Mouse (Mus musculus): ENCODE measurements around the gene Susd3.

Susd3 gene

GRCm38 (mm10) chr13:49187288-49188218, 61.0 kb downstream of the Susd3 start, which contains the start of gene Ninj1:
Ninj1 (plus strand) TSS chr13:49187485.
- DNase-seq (ENCODE audit: low spot score), result peak; percentile 82

DNA sequence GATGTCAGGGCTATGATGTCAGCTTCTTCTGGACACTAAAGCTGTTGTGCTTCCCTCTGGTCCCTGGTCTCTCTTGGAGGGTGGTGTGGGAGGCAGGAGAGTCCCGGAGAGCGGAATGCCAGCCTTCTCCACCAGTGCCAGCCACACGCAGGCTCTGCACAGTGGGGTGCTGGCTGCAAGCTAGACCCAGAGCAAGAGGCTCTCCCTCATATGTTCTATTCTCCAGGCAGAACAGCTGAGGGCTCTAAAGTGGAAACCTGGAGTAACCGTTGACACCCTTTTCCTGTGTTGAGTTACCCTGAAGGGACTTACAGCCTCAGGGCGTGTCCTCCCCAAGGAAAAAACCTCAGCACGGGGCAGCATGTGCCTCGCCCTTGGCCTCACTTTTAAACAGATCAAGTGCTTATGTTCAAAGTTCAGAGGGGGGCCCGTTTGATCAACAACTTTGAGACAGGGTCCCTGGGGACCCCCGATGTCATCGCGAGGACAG, 61.7 kb downstream of the Susd3 start:
- DNase-seq (ENCODE audit: low spot score), result no peak

DNA sequence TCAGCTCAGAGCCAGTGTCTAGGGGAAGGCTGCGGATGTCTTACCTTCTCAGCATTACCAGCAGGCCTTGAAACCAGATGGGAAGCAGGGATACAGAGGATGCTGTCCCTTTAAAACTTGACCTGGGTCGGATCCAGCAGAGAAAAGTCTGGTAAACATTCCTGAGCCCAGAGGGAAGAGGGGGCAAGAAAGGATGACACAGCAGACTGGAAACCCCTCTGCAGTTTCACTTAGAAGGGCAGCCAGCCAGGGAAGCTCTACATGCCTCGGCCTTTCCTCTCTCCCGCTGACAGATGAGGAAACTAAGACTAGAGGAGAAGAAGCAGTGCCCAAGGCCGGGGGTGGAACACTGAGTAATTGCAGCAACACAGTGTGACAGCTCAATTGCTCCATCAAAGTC, 64.9 kb downstream of the Susd3 start:
- no peak for DNase-seq (ENCODE audit: low spot score)

DNA sequence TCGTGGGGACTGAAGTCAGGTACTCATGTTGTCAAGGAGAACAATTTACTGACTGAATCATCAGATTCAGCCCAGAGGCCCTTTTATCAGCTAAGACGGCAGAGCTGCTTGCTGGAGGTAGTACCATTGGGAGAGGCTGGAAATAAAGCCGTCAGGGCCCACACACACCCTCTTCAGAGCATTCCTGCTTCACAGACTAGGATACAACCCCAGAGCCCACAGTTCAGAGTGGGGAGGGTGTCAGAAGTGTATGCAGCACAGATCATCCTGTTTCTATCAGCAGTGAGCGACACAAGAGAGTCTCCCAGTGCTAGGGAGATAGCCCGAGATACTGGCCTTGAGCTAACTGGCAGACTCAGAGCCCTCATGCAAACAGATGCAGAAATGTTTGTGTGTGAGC, 65.3 kb downstream of the Susd3 start:
- DNase-seq (ENCODE audit: low spot score), result no peak

DNA sequence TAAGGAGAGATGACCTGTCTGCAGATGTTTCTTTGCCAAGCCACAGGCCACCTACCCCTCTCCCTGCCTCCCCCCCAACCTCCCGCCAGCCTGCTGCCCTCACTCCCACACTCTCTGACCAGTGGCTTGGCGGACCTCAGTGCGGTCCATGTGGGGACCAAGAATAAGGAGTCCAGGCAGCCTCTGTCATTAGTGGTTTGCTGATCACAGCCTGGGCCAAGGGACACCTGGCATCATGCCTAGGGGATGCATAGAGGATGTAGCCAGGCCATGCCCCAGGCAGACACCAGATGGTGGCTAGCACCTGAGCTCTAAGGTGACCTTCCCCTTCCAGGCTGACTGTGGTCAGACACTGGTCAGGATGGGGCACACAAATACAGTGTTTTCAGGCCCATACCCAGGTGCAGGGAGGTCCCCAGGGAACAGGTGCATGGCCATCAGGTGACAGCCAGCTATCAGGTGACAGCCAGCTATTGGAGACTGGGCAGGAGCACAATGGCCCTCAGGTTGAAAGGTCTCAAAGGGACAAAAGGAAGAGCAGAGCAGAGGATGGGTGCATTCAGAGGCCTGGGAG, 67.0 kb downstream of the Susd3 start:
- DNase-seq (ENCODE audit: low spot score), result no peak

GRCm38 (mm10) chr13:49180691-49181090, 67.8 kb downstream of the Susd3 start:
- no peak for DNase-seq (ENCODE audit: low spot score)
